Mouse (Mus musculus) layer of hippocampus, adult 9-10 months (tissue): ENCODE measurements at regions not wholly inside any gene's neighbourhood (a gene's known extent, or its start where the extent isn't known, plus 50 kb on each side); places are given as distances from the start of the nearest gene placed in this dataset.

Source experiments
- DNase-seq: peaks from one replicate; pipeline ENCODE4 v3.0.0; 2022; ENCODE audit warnings: low spot score

DNA sequence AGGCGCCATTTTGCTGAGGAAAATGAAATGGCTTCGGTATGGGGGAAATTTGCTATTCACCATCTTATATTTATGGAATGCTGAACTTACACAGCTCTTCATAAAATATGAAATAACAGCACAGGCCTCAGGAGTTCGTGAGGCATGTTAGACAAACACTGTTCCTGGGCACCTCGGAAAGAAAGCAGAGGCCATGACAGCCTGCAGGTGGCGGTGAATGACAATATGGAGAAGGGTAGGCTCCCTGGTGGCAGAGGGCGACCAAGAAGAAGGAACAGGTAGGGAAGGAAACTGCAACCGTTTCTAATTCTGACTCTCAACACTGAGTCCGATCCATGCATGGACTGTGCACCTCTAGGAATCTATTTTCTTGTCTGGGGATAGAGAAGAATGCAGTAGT lies 553.6 kb upstream of the Tmpo start:
- no peak for DNase-seq

GRCm38 (mm10) chr10:91732007-91732589 lies 551.0 kb upstream of the Tmpo start:
- no peak for DNase-seq

- DNase-seq: no peak
Measured at GRCm38 (mm10) chr10:91730062-91730461, 548.9 kb upstream of the Tmpo start.

DNA sequence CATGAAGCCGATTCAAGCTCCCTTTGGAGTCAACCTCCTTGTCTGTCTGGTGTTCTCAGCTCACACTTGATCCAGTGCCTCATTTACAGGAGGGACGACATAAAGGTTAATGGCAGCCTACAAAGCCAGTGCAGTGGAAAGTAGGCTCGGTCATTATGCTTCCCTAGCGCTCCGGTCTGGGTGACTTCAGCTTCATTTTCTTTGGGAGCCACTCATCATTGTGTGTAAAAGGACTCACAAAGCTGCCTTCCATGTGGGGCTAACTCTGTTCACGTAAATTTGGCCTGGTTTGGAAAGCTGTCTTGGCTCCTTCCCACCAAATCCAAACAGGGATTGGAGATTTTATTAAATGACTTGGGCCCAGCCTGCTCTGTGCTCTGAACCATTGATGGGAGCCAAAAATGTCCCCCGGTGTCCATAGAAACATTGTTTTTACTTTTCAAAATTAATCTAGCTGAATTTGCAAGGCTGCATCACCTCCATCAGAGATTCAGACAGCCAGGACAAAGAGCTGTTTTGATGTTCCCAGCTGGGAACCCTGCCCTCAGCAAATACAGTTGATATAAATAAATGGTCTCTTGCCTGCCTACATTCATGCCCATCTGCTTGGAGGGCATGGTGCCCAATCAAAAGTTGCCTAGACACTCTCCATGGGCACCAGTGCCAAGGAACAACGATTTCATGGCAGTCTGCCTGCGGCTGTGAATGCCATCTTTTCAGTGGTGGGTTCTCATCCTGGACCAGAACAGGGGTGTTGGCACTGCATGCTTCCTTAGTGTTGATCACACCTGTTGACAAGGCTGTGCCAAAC lies 538.7 kb upstream of the Tmpo start:
- peak; percentile 70 for DNase-seq

DNA sequence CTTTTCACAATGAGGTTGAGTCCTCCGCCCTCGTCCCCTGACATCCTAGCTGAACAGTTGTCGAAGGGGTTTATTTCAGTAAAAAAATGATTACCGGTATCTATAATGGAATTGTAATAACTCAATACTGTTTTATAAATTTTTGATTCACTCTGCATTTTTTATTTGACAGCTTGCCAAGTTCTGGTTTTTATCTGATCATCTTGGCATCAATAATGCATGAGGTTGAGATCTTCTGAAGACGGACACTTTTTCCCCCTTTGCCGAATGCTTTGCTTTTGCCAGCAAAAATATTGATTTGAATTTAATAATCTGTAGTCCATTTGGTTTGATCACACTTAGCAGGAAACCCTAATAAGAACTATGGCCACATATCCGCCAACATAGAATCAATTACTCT lies 535.5 kb upstream of the Tmpo start:
- no peak for DNase-seq

DNA sequence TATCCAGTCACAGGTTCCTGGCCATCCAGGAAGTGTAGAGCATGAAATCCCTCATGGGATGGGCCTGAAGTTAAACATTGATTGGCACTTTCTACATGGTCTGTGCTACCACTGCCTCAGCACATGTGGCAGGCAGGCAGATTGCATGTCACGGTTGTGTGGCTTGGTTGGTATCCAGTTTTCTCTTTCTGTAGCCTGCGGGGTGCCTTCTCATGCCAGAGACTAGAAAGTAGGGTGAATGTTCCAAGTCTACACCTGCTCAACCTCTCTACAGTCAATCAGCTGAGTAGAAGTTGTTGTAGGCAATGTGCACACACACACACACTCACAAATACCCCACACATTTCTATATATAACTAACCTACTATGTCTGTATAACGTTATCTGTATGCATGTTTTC lies 533.5 kb upstream of the Tmpo start:
- no peak for DNase-seq

DNA sequence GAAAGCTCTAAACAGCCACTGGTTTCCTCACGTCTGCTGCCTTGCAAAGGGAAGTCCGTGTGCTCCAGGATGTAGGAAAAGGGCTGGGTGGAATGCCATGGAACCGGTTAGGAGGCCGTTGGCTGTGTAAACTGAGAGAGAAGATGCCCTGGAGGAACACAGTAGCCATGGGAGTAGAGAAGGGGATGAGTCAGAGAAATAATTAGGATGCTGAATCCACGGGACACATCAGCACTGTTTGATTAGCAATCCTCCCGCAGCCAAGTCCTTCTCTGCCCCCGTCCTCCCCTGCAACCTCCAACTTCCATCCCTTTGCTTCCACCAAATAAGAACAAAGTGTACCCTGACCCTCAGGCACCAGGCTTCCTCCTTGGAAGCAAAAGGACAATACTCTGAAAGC lies 532.4 kb upstream of the Tmpo start:
- no peak for DNase-seq

DNA sequence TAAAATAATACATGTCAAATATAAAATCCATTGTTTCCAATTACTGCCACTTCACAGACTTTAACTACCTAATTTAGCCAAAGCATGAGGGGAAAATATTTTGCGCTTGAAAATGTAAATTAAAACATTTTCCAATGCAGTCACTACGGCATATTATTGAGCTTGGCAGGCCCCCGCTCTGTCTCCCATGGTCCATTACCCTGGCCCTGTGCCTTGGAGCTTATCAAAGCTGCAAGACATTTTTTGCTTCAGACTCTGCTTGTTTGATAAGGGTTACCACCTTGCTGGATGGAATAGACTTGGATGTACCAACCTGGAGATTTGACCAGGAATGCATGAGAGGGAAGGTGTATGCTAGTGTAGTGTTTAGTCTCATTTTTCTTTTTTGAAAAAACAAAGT lies 525.7 kb upstream of the Tmpo start:
- DNase-seq: no peak

DNA sequence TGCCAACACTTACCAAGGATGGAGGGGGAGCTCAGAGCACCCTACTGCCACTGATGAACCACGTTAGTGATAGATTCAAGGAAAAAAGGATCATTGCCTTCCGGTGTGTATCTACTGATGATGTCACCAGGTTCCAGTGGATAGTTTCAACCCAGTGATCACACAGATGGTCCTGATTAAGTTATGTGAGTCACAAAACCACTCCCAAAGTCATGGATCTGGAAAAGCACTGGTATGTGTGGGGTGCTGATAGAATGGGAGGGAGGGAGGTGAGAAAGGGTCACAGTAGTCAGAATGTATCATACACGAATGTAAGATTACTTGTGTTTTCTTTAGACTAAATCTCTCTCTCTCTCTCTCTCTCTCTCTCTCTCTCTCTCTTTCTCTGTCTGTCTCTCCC lies 523.6 kb upstream of the Tmpo start:
- no peak for DNase-seq

- no peak for DNase-seq
Measured at GRCm38 (mm10) chr10:91701822-91702221, 520.7 kb upstream of the Tmpo start.

GRCm38 (mm10) chr10:91686082-91686618 lies 505.0 kb upstream of the Tmpo start:
- no peak for DNase-seq

DNA sequence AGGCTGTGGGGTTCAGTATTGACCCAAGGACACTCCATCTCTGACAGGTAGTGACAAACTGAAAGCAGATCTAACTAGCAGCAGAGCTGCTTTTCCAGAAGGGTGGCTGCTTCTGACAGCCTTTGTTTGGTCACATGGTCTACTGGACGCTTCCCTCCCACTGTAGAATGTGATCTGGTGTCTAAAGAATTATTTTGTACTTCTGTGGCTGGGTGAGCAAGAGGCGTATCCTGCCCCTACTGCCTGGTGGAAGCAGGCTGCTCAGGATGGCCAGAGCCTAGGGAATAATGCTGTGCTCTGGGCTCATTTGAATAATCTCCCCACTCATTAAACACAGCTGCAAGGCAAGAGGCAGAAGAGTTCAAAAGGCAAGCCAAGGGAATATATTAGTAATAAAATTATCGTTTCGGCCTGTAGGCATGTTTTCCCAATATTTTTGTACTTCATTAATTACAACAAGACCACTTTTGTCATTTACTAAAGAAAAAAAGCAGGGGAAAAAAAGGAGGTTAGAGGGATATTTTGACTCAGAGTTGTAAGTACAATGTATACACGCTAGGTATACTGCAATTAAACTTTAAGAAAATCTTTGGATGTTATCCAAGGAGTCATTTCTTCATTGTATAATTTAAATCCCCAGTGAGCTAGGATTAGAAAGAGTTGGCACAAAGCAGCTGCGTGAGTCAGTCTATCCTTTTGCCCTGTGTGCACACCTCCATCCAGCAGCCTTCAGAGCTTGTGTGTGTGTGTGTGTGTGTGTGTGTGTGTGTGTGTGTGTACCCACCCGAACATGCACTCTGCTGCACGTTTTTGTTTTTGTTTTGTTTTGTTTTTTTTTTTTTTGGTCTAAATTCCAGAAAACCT lies 504.3 kb upstream of the Tmpo start:
- no peak for DNase-seq

DNA sequence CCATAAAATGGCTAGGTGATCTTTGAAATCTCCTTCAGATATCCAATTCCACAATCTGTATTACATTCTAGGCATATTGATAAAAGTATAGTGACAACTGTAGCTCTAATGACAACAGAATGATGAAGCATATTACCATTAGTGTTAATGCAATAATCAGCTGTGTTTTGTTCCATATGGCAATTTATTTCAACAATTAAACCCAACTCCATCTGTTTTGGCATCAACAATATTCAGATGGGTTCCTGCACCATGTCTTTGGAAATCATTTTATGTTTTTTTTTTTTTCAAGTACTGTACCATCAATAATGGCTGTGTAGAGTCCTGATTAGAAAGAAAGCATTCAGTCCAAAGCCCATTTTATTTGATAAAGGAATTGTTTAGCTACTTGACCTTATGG lies 498.5 kb upstream of the Tmpo start:
- no peak for DNase-seq

DNA sequence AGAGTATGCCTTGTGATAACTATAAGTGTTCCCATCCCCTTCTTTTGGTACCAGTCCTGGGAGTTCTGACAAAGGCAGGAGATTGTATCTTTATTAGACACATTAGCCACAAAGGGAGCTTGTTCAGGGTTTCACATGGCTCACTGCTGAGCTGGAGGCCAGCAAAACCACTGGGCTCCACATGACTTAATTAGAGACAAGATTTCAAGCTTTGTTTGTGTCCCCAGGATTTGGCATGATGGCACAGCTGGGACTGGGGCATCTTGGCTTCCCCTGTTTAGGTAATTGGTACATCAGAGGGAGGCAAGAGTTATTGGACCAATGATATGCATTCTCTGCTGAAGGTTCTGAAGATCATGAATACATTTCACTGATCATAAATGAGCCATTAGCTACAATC lies 456.8 kb upstream of the Tmpo start:
- no peak for DNase-seq

GRCm38 (mm10) chr10:91628672-91629071 lies 447.6 kb upstream of the Tmpo start:
- DNase-seq: no peak

DNA sequence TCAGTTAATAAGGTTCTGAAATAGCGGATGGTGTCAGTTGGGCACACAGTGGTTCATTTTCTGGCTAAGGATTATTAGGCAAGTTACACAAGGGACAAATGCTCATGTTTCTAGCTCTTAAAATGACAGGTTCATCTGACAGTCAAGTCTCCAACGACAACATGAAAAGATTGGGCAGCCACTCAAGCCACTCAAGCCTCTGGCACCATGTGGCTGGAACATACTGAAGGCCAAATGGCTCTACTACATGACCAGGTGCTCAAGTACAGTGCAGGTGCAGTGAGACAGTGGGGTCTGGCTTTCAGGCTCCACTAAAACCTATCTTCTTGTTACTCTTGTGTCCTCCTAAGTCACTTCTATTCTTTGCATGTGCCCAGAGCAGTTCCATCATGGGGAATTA lies 441.2 kb upstream of the Tmpo start:
- DNase-seq: no peak

DNA sequence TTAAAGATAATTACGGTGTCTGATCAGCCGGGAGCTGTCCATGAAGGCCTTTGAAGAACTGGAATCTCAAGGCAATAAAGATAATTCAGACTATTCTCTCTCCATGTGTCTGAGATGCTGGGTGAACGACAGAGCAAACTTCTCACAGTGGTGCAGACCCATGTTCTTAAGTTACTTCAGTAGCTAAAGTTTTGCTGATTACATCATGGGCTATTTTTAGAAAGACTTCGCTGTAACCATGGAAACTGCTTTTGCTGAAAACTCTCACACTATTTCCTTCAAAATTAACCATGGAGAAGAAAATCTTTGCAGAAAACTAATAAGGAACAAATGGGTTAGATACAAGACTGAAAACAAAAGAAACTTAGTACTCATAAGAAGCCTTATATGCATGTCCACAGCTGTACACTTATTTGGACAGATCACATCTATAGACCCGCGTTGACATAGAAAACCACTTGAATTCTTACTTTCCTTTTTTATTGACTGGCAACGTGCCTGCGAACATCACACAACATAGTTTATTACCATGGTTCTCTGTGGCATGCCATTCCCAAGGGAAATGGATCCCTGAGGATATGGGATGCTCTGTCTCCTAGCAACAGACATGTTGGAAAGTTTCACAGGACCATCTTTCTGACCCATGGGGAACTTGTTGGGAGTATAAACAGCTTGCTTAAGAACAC lies 432.8 kb upstream of the Tmpo start:
- no peak for DNase-seq

DNA sequence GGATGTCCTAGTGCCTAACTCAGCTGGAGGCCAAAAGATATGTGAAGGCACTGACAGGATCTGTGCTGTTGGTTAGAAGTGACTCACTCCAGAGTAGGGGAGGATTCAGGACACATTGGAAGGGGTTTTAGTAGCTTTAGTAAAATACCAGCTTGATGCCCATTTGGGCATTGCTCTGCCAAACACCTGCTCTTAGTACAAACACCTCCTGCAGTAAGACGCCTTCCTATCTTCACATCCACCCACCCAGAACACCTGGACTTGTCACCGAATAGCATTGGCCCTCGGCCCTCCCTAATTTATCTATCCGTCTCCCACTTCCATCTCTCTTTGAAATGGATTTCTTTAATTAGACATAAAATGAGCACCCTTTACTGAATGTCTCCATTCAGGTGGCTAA lies 430.9 kb upstream of the Tmpo start:
- no peak for DNase-seq

- no peak for DNase-seq
Measured at GRCm38 (mm10) chr10:91594891-91595290, 413.8 kb upstream of the Tmpo start.

DNA sequence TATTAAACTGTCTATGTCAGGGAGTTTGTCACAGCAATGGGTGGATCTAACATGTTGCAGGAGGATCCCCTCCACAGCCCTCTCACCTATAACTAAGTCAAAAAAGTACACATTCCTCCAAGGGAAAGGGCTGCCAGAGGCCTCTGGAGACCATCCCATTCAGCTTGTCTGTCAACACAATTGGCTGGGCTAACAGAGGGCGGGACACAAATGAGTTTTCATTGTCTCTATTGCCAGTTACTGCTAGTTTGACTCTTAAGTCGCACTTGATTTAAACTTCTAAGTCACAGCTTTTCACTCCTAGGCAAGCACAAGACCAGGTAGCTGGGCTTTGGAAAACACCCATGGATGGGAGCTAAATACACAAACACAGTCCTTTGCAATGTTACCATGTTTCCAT lies 412.3 kb upstream of the Tmpo start:
- no peak for DNase-seq

DNA sequence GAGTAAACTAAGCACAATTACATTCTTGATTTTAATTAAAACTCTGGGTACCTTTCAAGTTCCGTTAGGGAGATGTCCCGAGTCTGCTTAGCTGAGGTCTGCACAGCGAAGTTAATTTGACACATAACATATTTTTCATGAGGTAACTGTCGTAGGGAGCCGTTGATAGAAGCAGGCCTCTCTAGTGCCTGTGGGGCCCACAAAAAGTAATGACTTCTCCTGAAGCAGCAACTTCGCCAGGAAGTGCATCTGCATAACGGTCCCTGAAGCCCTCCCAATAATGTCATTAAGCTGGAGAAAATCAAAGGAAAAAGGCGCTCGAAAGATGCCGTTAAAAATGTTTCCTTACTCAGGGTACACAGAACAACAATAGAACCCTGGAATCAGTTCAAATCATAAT lies 410.7 kb upstream of the Tmpo start:
- DNase-seq: no peak

DNA sequence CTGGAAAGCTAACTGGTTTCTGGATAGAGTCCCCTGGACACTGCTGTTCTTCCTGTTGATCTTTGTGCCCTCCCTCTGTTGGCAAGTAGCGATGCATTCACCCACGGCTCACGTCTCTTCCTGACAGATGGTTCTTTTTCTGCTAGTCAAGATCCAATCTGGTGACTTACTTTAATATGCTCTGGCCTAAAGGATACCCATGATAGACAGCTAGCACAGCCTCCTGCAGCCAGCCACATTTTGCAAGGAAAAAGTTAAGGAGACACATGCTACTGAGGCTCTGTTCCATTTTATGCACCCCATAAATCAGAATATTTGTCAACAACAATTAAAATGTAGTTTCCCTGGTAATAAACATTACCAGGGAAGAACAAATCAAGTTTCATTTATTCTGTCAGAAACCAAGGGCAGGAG lies 410.3 kb upstream of the Tmpo start:
- DNase-seq: no peak
